ENCODE assay signal across 11 mouse cellular contexts in the genomic region with DNA sequence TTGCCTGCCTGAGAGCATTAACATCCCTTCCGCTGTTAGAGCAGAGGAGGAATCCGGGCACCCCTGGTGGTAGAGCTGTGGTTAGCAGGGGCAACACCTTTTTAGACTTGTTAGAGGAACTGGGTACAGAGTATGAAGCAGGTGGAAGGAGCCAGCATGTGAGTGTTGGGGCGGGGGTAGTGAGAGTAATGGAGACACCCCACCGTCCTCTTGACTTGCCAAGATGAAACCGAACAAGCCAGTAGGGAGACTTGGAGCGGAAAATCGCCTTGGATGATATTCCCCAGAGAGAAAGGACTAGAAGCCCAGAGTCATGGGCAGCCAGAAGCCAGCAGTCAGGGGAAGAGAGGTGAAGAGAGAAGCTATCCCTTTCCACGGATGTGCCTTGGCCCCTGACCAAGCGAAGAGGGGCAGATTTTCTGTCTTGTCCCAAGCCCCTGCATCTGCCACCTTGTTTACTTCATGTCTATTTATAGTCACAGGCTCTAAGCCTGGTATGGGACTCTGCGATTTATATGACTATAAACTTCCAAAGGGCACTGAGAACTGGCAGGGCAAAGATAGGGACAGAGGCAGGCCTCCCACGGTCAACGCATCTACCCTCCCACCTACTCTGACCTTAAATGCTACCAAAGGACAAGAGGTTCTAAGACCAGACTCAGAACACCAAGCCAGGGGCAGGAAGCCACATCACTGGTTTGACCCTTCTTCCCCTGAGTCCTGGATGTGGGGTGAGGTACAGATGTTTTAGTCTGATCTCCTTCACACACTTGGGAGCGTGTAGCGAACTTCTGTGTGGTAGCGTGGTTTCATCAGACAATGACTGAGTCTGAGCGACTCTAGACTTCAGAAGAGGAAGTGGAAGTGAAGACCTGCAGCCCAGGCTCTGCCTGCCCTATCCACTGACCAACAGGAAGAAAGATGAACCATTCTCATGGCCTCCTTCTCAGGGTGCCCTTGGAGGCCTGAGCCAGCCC. TPM values are rescaled to one million over a fixed set of nuclear protein-coding genes. Genes with fewer than 3 reads are reported as not detected.
DNase-seq lines count a peak whose midpoint lies in the region; ATAC-seq and TF ChIP-seq lines count a peak whose summit lies in the region.
"Had no signal": no experiment of that assay in that cellular context is flagged by ENCODE, and none has a peak within 500 bp of the region (broad histone marks: within the 10 kb centered on the region; RNA-seq: fewer than 3 reads in every experiment).

No protein-coding gene starts in this region.

- peak; percentile 76 for TF ChIP-seq CTCF in hindbrain, postnatal 0 days (IDR thresholded peaks at IDR 0.05; ENCODE audit: low read depth)
- TF ChIP-seq CTCF in lung, adult 2 months (IDR thresholded peaks at IDR 0.05; ENCODE audit: insufficient read depth, low read length) = peak; percentile 41

- H3K27ac ChIP-seq in hindbrain, postnatal 0 days = no peak overlapping the region
- H3K27ac ChIP-seq in hindbrain, embryonic 16.5 days (ENCODE audit: low read depth, low read length) = no peak overlapping the region
- H3K27ac ChIP-seq: kidney, embryonic 15.5 days; macrophage; stomach, embryonic 15.5 days had no signal

- DNase-seq in hindbrain, postnatal 0 days (ENCODE audit: low spot score) = peak; percentile 70
- peak; percentile 22 for DNase-seq in NIH3T3 (ENCODE audit: low read depth)
- no peak for DNase-seq in lung, adult 2 months
- DNase-seq in spleen, postnatal 14 days (ENCODE audit: low spot score in 2 of 2) = peak; percentile 36 to 58
- no peak for DNase-seq in cerebellum, adult 8-10 months
- DNase-seq in c-Kit-positive CD71-positive TER-119-positive erythroid progenitor cells, embryonic 14.5 days (ENCODE audit: low spot score) = no peak
- no peak for DNase-seq in right cerebral cortex, postnatal 10 days (ENCODE audit: low spot score in 2 of 2)

- H3K36me3 ChIP-seq in hindbrain, postnatal 0 days (ENCODE audit: insufficient read depth, low read length) = no peaks in the 10 kb centered on the region
- H3K36me3 ChIP-seq in hindbrain, embryonic 16.5 days (ENCODE audit: control insufficient read depth, insufficient read depth, low read length) = no peaks in the 10 kb centered on the region
- H3K36me3 ChIP-seq: kidney, embryonic 15.5 days; stomach, embryonic 15.5 days had no signal

- no peaks in the 10 kb centered on the region for H3K27me3 ChIP-seq in hindbrain, postnatal 0 days (ENCODE audit: insufficient read depth, low read length)
- no peaks in the 10 kb centered on the region; the same call in 1 of the 2 replicates for H3K27me3 ChIP-seq in hindbrain, embryonic 16.5 days (replicated peaks; ENCODE audit: control insufficient read depth, insufficient read depth, low read length)

- no peak overlapping the region for H3K9ac ChIP-seq in hindbrain, postnatal 0 days (replicated peaks; ENCODE audit: low read length)
- H3K9ac ChIP-seq in hindbrain, embryonic 16.5 days (ENCODE audit: low read depth, low read length) = no peak overlapping the region
- H3K9ac ChIP-seq: kidney, embryonic 15.5 days; stomach, embryonic 15.5 days had no signal

- no peak overlapping the region for H3K4me2 ChIP-seq in hindbrain, postnatal 0 days (ENCODE audit: low read depth, low read length)
- no peak overlapping the region for H3K4me2 ChIP-seq in hindbrain, embryonic 16.5 days (ENCODE audit: low read length)
- H3K4me2 ChIP-seq: kidney, embryonic 15.5 days; stomach, embryonic 15.5 days had no signal

- TF ChIP-seq POLR2A in lung, adult 2 months (IDR thresholded peaks at IDR 0.05; ENCODE audit: borderline replicate concordance, extremely low read depth, low read depth, low read length) = no peak

- H3K4me1 ChIP-seq in hindbrain, postnatal 0 days (ENCODE audit: insufficient read depth, low read length) = no peaks in the 10 kb centered on the region
- peaks cover 43% of the 10 kb centered on the region for H3K4me1 ChIP-seq in hindbrain, embryonic 16.5 days (ENCODE audit: control insufficient read depth, insufficient read depth, low read depth, low read length)
- H3K4me1 ChIP-seq in lung, adult 2 months (ENCODE audit: control insufficient read depth, insufficient read depth, low read length) = no peaks in the 10 kb centered on the region

- no peak overlapping the region for H3K4me3 ChIP-seq in hindbrain, postnatal 0 days (ENCODE audit: low read length)
- H3K4me3 ChIP-seq in hindbrain, embryonic 16.5 days (ENCODE audit: low read length) = no peak overlapping the region
- H3K4me3 ChIP-seq in lung, adult 2 months (replicated peaks; ENCODE audit: extremely low read depth, low read depth, low read length) = no peak overlapping the region
- H3K4me3 ChIP-seq: kidney, embryonic 15.5 days; stomach, embryonic 15.5 days had no signal

- WGBS in hindbrain, postnatal 0 days = 50% methylated on average over 16 of the region's 16 CpGs
- WGBS in hindbrain, embryonic 16.5 days = 53% methylated on average over 16 of the region's 16 CpGs
- 40% methylated on average over 16 of the region's 16 CpGs for WGBS in lung, adult 2 months

- no peak for ATAC-seq in hindbrain, postnatal 0 days
- ATAC-seq in hindbrain, embryonic 16.5 days = no peak

- H3K9me3 ChIP-seq in hindbrain, postnatal 0 days (ENCODE audit: low read length) = no peaks in the 10 kb centered on the region
- no peaks in the 10 kb centered on the region for H3K9me3 ChIP-seq in hindbrain, embryonic 16.5 days (ENCODE audit: control insufficient read depth, low read length)
- H3K9me3 ChIP-seq: kidney, embryonic 15.5 days; stomach, embryonic 15.5 days had no signal

RNA-seq across cellular contexts. Expression of gene Btrc, which starts 55.9 kb away (rescaled TPM):
- total RNA-seq in hindbrain, postnatal 0 days (2014; rRNA removed) = 55.3 and 59.9 TPM in 2 replicates
- 47.9 and 49.5 TPM in 2 replicates for polyA plus RNA-seq in hindbrain, postnatal 0 days (2015; fragmentation: Nextera tagmentation; extraction: Ambion mirVana)
- polyA plus RNA-seq in hindbrain, embryonic 16.5 days (2015; fragmentation: Nextera tagmentation; extraction: Ambion mirVana) = 63.4 and 69.2 TPM in 2 replicates
- 11.7 and 16.9 TPM in 2 replicates for polyA plus RNA-seq in lung, adult 2 months (2012; rRNA removed)

Comparison
In these comparisons a context has a peak if more than half of its experiments do, and no peak if none do; other contexts are left out.
1. DNase-seq: peak in hindbrain, postnatal 0 days (single experiment), NIH3T3 (single experiment) and spleen, postnatal 14 days (2 of 2); none in lung, adult 2 months (single experiment), cerebellum, adult 8-10 months (single experiment), c-Kit-positive CD71-positive TER-119-positive erythroid progenitor cells, embryonic 14.5 days (single experiment) and right cerebral cortex, postnatal 10 days (0 of 2).